Mouse (Mus musculus) B cell, adult (primary cell): ENCODE measurements around the gene Tent4a. TPM values are rescaled to one million over a fixed set of nuclear protein-coding genes. Genes with fewer than 3 reads are reported as not detected.

Source experiments
- total RNA-seq: library from RNA; stranded (reverse); gene quantifications from 4 replicates; pipeline ENCODE4 v1.2.4, GENCODE M21; 2023; ENCODE audit not compliant: inconsistent age

The Tent4a gene
- total RNA-seq, result 14.5 to 19.4 TPM (median 16.7 TPM) in 4 replicates

GRCm38 (mm10) chr13:69534334-69534653 is at the start of gene Tent4a:
Gene Tent4a (minus strand): TSS chr13:69534617.

GRCm38 (mm10) chr13:69533405-69534333 is 748 bp downstream of the Tent4a start, which contains the start of gene Nsun2:
Gene Nsun2 (plus strand): TSS chr13:69533746.

Other genes starting within 250 kb of the Tent4a start
- gene Nsun2, start 871 bp downstream of the Tent4a start, total RNA-seq, result 105 to 116 TPM (median 107 TPM) in 4 replicates
- gene Srd5a1, start 76.8 kb upstream of the Tent4a start, total RNA-seq, result 0.39 to 0.75 TPM (median 0.50 TPM) in 4 replicates
- not detected in 4 replicates for gene Ube2ql1, start 205.3 kb upstream of the Tent4a start, total RNA-seq